Mouse (Mus musculus): ENCODE measurements around the gene Gm3696. TPM values are rescaled to one million over a fixed set of nuclear protein-coding genes. Genes with fewer than 3 reads are reported as not detected.

Gm3696 gene
- 0.02 and 0.09 TPM in 2 replicates for polyA plus RNA-seq (2012; rRNA removed)

GRCm38 (mm10) chr14:7100521-7100920 is at the start of gene Gm3696:
Gene Gm3696 (minus strand): TSS chr14:7100621.

DNA sequence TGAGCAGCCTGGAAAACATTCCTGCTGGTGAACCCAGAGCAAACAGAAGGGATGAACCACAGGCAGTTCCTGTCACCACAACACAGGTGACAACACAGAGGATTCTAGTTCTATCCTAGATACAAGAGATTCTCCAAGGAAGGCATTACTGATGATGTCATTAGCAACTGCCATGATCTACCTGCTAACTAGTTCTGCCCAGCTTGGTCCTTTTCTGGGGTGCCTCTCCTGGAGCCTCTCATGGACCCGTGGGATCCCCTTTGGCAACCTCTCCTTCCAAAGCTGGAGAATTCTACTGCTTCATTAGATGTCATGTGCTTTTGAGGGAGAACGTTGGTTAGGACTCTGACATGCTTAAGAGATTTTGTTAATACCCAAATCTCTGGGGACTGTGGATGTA is 24.9 kb upstream of the Gm3696 start, which contains the start of gene Gm6676:
Gene Gm6676 (minus strand): TSS at position 101 of the 400 bp plus-strand sequence.

GRCm38 (mm10) chr14:7044870-7045269 is 55.6 kb downstream of the Gm3696 start, which contains the start of gene Gm3685:
Gene Gm3685 (minus strand): TSS chr14:7044970.

Other genes with a start within 250 kb of the Gm3696 start
- 0.03 and 0.07 TPM in 2 replicates for gene Gm3667, start 210.7 kb downstream of the Gm3696 start, polyA plus RNA-seq (2012; rRNA removed)
- gene Gm6356, start 126.8 kb downstream of the Gm3696 start, polyA plus RNA-seq (2012; rRNA removed): not detected in 2 replicates
- 0.03 TPM in 2 replicates for gene Gm10406, start 73.2 kb downstream of the Gm3696 start, polyA plus RNA-seq (2012; rRNA removed)
- not detected in 2 replicates for gene Gm3685, start 55.7 kb downstream of the Gm3696 start, polyA plus RNA-seq (2012; rRNA removed)
- not detected in 2 replicates for gene Gm6676, start 24.8 kb upstream of the Gm3696 start, polyA plus RNA-seq (2012; rRNA removed)
- gene Gm3512, start 73.9 kb upstream of the Gm3696 start, polyA plus RNA-seq (2012; rRNA removed): 0.10 and 0.15 TPM in 2 replicates
- gene Gm16434, start 93.9 kb upstream of the Gm3696 start, polyA plus RNA-seq (2012; rRNA removed): not detected in 2 replicates
- not detected in 2 replicates for gene Gm3727, start 164.1 kb upstream of the Gm3696 start, polyA plus RNA-seq (2012; rRNA removed)
- gene Gm3739, start 214.4 kb upstream of the Gm3696 start, polyA plus RNA-seq (2012; rRNA removed): 0.02 and 0.05 TPM in 2 replicates
- not detected in 2 replicates for gene Gm5797, start 231.8 kb upstream of the Gm3696 start, polyA plus RNA-seq (2012; rRNA removed)

All from liver, embryonic 14 days (tissue).